Mouse (Mus musculus) gastrocnemius, postnatal 25 days (tissue): ENCODE data around the gene Hist1h1b. TPM values are rescaled to one million over a fixed set of nuclear protein-coding genes. Genes with fewer than 3 reads are reported as not detected.

ENCODE experiments used
- microRNA-seq, 2 experiments: library from miRNA; unstranded; fragments of <30 nt; microRNA quantifications; one replicate each; pipeline ENCODE4 v1.2.0; 2021; ENCODE audit warnings: borderline replicate concordance in 2 of 2
- total RNA-seq, 2 experiments: library from RNA; stranded (reverse); gene quantifications; 1 replicate in 1 of 2; 2 replicates in 1 of 2; pipeline ENCODE4 v1.2.3; 2021

Hist1h1b gene
- total RNA-seq, 2 experiments from 2014 or later, result 3.9 to 9.2 TPM

Small RNA genes lying within 50 kb of the gene (microRNA-seq; reads per million reads assigned to microRNA genes)
- 0 reads per million in 2 experiments for gene Gm19658
- gene Gm44346, result 0 reads per million in 2 experiments
- gene Gm44454, result 0 reads per million in 2 experiments

Other genes starting within 250 kb of the Hist1h1b start
- 1 to 10 TPM; 3.8 to 5.4 TPM for gene Zkscan8, start 249.5 kb downstream of the Hist1h1b start, total RNA-seq
- not detected for gene Olfr1366, start 237.8 kb downstream of the Hist1h1b start, total RNA-seq
- gene Olfr1535, start 220.7 kb downstream of the Hist1h1b start, total RNA-seq, result not detected
- gene Olfr1364, start 198.9 kb downstream of the Hist1h1b start, total RNA-seq, result not detected
- not detected for gene Olfr1362, start 166.6 kb downstream of the Hist1h1b start, total RNA-seq
- not detected for gene Olfr11, start 138.1 kb downstream of the Hist1h1b start, total RNA-seq
- gene Olfr1361, start 117.2 kb downstream of the Hist1h1b start, total RNA-seq, result not detected
- gene Olfr1360, start 103.2 kb downstream of the Hist1h1b start, total RNA-seq, result not detected
- gene Olfr1359, start 82.5 kb downstream of the Hist1h1b start, total RNA-seq, result not detected
- gene Hist1h2bl, start 64.5 kb downstream of the Hist1h1b start, total RNA-seq, result 10 to 100 TPM; 15.1 to 26.3 TPM
- 10 to 100 TPM in 1 of 2 experiments, 1 to 10 TPM in 1; 4.4 to 21.0 TPM for gene Hist1h2ai, start 64.2 kb downstream of the Hist1h1b start, total RNA-seq
- gene Hist1h3h, start 63.0 kb downstream of the Hist1h1b start, total RNA-seq, result 10 to 100 TPM; 10.1 to 40.0 TPM
- 1 to 10 TPM; 1.1 to 5.1 TPM for gene Hist1h2bm, start 58.6 kb downstream of the Hist1h1b start, total RNA-seq
- 1 to 10 TPM; 1.2 to 4.0 TPM for gene Hist1h4j, start 45.6 kb downstream of the Hist1h1b start, total RNA-seq
- gene Hist1h4k, start 30.1 kb downstream of the Hist1h1b start, total RNA-seq, result 10 to 100 TPM; 31.9 to 37.5 TPM
- 1 to 10 TPM; 2.7 to 6.4 TPM for gene Hist1h2ak, start 26.8 kb downstream of the Hist1h1b start, total RNA-seq
- 1 to 10 TPM; 5.1 to 9.0 TPM for gene Hist1h2bn, start 26.5 kb downstream of the Hist1h1b start, total RNA-seq
- gene Hist1h3i, start 2.7 kb upstream of the Hist1h1b start, total RNA-seq, result 10 to 100 TPM; 20.0 to 23.8 TPM
- 1 to 10 TPM; 1.0 to 2.4 TPM for gene Hist1h2an, start 6.6 kb upstream of the Hist1h1b start, total RNA-seq
- 1 to 10 TPM; 5.3 to 6.0 TPM for gene Hist1h2bp, start 6.8 kb upstream of the Hist1h1b start, total RNA-seq
- 10 to 100 TPM; 18.0 to 21.3 TPM for gene Hist1h2bq, start 29.6 kb upstream of the Hist1h1b start, total RNA-seq
- gene Hist1h2ao, start 29.8 kb upstream of the Hist1h1b start, total RNA-seq, result 10 to 100 TPM in 1 of 2 experiments, not detected in 1; 24.7 TPM
- 10 to 100 TPM; 49.0 to 65.1 TPM for gene Hist1h4m, start 31.1 kb upstream of the Hist1h1b start, total RNA-seq
- 10 to 100 TPM; 14.1 to 20.2 TPM for gene Hist1h4n, start 51.6 kb upstream of the Hist1h1b start, total RNA-seq
- 10 to 100 TPM in 1 of 2 experiments, not detected in 1; 17.0 TPM for gene Hist1h2ap, start 52.9 kb upstream of the Hist1h1b start, total RNA-seq
- gene Hist1h2br, start 53.1 kb upstream of the Hist1h1b start, total RNA-seq, result 10 to 100 TPM; 17.7 to 21.3 TPM
- under 1 TPM; 0.26 to 0.54 TPM for gene Zfp184, start 164.5 kb upstream of the Hist1h1b start, total RNA-seq
- not detected for gene Pom121l2, start 200.6 kb upstream of the Hist1h1b start, total RNA-seq
- gene Prss16, start 229.1 kb upstream of the Hist1h1b start, total RNA-seq, result not detected